Mouse (Mus musculus): ENCODE measurements at regions not wholly inside any gene's neighbourhood (a gene's known extent, or its start where the extent isn't known, plus 50 kb on each side); places are given as distances from the start of the nearest gene placed in this dataset.
A peak's percentile ranks its signal among the peaks of the same experiment; 100 is the strongest.

- DNase-seq, result no peak
Measured at GRCm38 (mm10) chr2:173376926-173377325, 100.6 kb upstream of the Pmepa1 start.

DNA sequence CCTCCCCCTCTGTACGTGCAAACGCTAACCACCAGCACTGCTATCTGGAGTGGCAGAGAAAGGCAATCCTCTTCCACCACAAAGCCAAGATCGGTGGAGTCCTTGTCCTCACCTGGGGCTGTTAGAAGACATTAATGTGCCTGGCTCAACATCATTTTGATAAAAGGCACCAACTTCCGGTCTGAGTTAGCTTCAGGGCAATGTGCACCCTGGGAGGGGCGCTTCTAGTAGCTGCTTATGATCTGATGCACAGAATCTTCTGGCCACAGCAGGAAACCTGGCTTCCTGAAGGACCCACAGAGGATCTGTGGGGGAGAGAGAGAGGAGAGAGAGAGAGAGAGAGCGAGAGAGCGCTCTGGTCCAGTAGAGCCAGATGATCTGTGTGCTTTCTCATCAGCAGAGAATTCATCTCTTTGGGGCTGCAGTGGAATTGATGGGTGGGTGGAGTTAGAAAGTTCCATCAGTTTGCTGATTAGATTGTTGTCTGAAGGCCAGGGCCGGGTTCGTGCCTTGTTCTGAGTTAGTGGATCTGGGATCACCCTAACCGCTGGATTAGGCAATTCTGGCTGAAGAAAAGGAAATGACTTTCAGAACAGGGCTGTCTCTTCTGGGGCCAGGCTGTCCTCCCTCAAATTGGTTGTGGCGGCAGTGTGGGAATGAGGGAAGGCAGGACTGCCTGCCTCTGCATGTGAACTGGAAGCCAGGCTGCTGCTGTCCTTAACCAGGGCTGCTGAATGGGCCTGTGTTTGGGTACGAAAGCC is 101.3 kb upstream of the Pmepa1 start:
- peak; percentile 31 to 49 for DNase-seq

DNA sequence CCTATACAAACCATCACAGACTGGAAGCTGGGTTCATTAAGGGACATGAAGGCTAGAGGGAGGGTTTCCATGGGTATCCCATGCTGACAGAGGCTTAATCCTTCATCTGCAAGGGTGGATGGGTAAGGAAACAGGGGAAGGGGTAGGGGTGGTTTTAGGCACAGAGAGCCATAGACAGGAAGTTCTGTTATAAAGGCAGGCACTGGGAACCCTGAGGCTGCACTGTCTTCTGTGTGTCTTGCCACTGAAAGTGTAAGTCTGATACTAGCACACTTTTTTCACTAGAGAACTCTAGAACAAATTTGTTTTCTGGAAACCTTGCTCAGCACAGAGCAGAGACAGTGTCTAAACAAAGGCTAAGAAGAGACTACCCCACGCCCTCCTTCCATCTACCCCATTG is 103.4 kb upstream of the Pmepa1 start:
- no peak for DNase-seq

- no peak for DNase-seq
Measured at GRCm38 (mm10) chr2:173380341-173380761, 104.0 kb upstream of the Pmepa1 start.

GRCm38 (mm10) chr2:173382176-173382813 is 106.0 kb upstream of the Pmepa1 start:
- no peak for DNase-seq

DNA sequence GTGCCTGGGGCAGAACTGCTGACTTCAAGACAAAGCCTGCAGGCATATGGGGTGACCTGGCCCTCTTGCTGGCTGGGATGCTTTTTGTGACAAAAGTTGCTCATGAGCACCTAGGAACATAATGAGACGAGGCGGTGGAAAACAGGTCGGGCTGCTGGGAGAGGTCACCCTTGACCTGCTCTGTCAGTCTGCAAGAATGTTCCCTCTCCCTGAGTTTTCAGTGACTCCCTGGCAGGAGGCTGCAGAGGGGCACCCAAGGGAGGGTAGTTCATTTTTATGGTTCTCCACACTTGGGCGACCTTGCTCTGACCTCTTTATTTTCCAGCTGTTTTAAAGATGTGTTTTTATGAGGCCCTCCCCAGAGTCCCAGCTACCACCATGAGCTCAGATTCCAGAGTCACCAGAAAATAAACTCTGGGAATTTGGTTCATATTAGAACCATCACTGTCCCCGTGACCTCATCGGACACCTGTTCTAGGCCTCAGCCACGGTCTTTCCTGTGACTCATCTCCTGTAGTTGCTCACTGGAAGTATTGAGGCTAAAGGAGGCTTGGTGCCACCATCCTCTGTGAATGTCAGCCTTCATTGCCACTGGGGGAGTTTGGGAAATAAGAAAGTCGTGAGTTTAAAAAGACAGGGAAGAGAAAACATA is 108.7 kb upstream of the Pmepa1 start:
- no peak for DNase-seq

DNA sequence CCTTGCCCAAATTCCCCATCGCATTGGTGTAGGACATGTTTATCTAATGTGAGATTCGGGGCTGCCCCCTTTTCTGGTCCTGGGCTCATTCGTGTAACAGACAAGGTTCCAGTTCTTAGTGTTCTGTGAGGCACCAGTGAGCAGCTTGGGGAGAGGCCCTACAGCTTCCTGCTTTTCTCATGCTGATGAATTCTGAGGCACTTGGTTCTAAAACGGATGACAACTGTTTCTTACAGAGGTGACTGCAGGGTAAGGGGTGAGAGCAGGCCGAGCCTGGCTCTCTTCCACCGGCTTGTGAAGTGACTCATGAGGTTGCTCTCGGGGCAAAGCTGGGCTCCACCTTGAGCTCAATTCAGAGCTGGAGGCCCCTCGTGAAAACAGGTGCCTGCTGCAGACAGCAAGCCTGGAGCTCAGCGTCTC is 109.4 kb upstream of the Pmepa1 start:
- no peak for DNase-seq

DNA sequence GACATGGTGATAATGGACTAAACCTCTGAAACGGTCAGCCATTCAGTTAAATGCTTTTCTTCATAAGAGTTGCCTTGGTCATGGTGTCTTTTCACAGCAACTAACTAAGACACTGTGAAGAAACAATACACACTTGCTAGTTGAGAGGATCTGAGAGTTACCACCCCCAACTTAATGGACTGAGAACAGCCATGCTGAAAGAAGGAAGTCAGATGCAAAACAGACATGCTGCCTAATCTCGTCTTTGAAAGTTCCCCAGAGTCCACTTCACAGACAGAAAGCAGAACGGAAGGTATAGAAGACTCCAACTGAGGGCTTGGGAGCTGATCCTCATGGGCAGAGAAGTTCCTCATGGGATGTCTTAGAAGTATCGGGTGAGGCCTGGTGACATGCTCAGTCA is 111.8 kb upstream of the Pmepa1 start:
- DNase-seq, result no peak

- no peak for DNase-seq
Measured at GRCm38 (mm10) chr2:173392557-173393323, 116.4 kb upstream of the Pmepa1 start.

- DNase-seq, result no peak
Measured at GRCm38 (mm10) chr2:173393324-173393592, 116.9 kb upstream of the Pmepa1 start.

- DNase-seq, result no peak
Measured at GRCm38 (mm10) chr2:173395526-173395925, 119.2 kb upstream of the Pmepa1 start.

- DNase-seq, result no peak
Measured at GRCm38 (mm10) chr2:173397846-173398331, 121.6 kb upstream of the Pmepa1 start.

DNA sequence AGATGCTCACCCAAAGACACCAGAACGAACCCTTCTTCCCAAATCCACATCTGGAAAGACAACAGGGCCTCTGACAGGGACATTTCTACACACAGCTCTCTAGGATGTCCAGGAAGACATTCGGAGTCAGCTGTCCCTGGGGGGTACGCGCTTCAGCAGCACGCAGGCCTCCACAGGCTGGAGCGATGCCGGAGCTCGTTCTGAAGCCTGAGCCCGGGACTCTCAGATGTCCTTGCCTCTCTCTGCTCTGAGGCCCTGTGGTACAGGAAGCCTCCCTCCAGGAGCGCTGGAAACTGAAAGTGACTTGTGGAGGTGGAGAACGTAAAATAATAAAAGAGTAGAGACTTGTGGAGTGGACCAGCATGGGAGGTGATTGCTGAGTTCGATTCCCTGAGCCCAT is 116.8 kb upstream of the 1700021F07Rik start:
- DNase-seq, result no peak

- no peak for DNase-seq
Measured at GRCm38 (mm10) chr2:173406344-173407094, 115.9 kb upstream of the 1700021F07Rik start.

GRCm38 (mm10) chr2:173407133-173407532 is 115.3 kb upstream of the 1700021F07Rik start:
- peak; percentile 43 to 47 for DNase-seq

- DNase-seq, result no peak
Measured at GRCm38 (mm10) chr2:173408681-173409081, 113.7 kb upstream of the 1700021F07Rik start.

DNA sequence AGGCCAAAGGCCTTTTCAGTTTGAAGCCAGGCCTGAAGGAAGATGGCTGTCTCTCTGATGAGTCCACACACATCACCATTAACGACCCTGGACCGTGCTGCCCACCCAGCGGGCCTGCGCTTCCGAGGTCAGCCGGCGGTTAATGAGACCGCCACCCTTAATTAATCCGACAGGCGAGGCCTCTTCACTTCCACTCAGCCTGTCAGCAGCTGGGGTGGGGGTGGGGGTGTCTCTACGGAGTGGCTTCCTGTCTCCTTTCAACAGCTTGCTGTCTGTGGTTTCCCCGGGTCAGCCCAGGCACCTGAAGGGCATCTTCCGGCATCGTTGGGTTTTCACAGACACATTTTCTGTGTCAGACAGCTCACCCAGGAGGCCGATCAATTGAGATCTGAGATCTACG is 113.0 kb upstream of the 1700021F07Rik start:
- DNase-seq, result no peak

GRCm38 (mm10) chr2:173413906-173414656 is 108.3 kb upstream of the 1700021F07Rik start:
- DNase-seq, result peak in 1 of 2 experiments; percentile 15

GRCm38 (mm10) chr2:173415429-173415828 is 107.0 kb upstream of the 1700021F07Rik start:
- DNase-seq, result no peak

DNA sequence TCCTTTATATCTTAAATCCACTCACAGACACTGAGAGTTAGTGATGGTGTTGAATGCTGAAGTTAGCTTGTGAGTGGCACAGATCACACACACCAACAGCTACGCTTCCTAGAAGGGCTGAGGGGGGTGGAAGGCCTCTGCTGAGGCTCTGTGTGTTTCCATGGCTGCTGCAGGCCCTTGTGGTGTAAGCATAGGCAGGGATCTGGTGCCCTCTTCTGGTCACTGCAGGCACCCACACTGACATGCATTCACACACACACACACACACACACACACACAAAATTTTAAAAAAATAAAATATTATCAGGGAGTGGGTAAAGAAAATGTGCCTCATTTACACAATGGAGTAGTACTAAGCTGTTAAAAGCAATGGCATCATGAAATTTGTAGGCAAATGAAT is 105.5 kb upstream of the 1700021F07Rik start:
- no peak for DNase-seq

DNA sequence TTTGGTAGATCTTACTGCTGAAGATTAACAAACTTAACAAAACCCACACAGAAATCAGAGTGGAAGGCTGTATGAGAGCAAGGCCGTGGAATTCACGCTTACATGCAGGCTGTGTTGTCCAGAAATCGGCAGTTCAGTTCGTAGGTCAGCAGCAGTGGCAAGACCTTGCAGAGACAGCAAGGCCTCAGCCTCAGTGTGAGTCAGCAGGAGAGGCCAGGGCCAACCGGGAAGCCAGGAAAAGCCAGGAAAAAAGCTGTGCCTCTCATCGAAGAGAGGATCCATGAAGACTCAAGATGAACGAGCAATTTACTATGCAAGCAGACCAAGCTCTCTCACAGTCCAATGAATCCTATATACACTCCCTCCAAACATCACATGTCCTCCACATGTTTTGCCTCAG is 103.4 kb upstream of the 1700021F07Rik start:
- no peak for DNase-seq

DNA sequence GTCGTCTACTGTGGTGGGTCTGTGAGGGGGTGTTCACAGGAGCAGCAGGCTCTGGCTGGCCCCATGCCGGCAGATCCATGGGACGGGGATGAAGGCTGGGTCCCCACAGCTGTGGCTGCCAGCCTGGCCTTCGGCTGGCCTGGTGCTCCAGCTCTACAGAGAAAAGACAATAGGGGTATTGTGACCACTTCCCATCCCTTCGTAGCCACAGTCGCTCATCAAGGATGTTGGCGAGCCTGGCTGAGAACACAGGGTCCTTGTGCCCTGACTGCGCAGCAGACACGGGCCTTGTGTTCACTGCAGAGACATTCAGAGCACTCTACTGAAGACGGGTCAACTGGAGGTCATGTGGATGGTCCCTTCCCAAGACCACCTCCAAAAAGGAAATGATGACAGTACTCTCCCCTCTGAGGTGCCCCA is 102.4 kb upstream of the 1700021F07Rik start:
- DNase-seq, result no peak
